Mouse (Mus musculus) thymus, adult 18-20 months (tissue): ENCODE results near the gene Ccs.
A peak's percentile ranks its signal among the peaks of the same experiment; 100 is the strongest.
"Not testable (repeated sequence)": the region's sequence is repeated elsewhere in the genome, so short reads cannot be mapped to it uniquely, and the experiment has no call there.

ENCODE experiments used
- DNase-seq, 2 experiments: peaks; one replicate each; pipeline ENCODE4 v3.0.0; 2022; ENCODE audit warnings: mixed read lengths in 2 of 2

Gene Ccs

GRCm38 (mm10) chr19:4839149-4839548 is at the start of gene Ccs, which contains the start of gene Ccdc87:
Gene Ccs (minus strand): TSS chr19:4839332.
Gene Ccdc87 (plus strand): TSS chr19:4839366.
- peak; percentile 91 to 94 for DNase-seq

DNA sequence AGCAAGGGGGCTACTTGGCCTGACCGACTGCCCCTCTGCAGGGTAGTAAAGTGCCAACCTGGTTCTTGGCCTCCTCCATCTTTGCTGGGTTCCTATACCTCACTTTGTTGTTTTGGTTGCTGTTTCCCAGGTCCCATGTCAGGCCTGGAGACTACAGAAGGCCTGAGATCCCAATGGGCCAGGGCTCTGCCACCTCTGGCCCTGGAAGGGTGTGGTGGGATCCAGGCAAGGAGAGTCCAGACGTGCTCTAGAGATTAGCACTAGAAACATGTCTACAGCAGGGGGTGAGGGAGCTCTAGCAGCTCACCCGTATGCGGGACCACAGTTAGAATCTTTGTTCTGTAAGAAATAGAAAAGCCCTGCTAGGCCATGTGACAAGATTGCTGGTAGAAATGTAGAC is 44.8 kb upstream of the Ccs start:
- no peak for DNase-seq

- DNase-seq: no peak
Observed at GRCm38 (mm10) chr19:4879324-4879703, 40.2 kb upstream of the Ccs start.

DNA sequence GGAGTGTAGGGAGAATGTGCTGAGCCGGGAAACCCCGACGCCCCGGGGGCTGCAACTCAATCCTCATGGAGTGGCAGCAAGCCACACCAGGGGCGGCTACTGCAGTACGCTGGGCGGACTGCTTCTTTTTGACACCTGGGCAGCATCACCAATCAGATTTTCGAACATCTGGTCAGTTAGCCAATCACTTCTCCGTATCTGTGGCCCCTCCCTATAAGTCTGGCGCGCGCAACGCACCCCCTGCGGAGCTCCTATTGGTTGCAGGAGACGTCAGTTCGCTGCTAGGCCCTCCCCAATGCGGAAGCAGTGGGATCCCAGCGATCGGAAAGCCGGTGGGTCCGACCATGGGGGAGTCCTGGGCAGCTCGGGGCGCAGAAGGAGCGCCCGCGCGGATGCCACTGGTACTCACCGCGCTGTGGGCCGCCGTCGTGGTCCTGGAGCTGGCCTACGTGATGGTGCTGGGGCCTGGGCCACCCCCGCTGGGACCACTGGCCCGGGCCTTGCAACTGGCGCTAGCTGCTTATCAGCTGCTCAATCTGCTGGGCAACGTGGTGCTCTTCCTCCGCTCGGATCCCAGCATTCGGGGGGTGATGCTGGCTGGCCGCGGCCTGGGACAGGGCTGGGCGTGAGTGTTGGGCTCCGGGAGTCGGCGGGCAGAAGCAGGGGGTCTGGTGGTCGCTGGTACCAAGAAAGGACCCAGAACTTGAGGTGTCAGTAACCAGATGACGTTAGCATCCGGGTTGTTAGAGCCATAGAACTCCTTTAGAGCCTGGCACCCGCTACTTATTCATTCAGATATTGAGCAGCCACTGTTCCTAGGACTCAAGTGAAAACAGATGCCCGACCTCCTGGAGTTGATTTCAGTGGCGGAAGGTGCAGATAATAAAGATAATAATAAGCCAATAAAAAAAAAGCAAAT is 39.5 kb upstream of the Ccs start, which contains the start of gene Zdhhc24:
Gene Zdhhc24, plus strand, starts transcription at position 264 of the 919 bp plus-strand sequence.
- DNase-seq: peak; percentile 90 to 93

- DNase-seq: peak in 1 of 2 experiments; percentile 16
Observed at GRCm38 (mm10) chr19:4877785-4878184, 38.7 kb upstream of the Ccs start, which contains the start of gene Actn3. Gene Actn3 (minus strand): TSS chr19:4877909.

GRCm38 (mm10) chr19:4876755-4877154 is 37.6 kb upstream of the Ccs start:
- DNase-seq: no peak

GRCm38 (mm10) chr19:4876241-4876640 is 37.1 kb upstream of the Ccs start:
- no peak for DNase-seq

GRCm38 (mm10) chr19:4874613-4875012 is 35.5 kb upstream of the Ccs start:
- not testable (repeated sequence) for DNase-seq

DNA sequence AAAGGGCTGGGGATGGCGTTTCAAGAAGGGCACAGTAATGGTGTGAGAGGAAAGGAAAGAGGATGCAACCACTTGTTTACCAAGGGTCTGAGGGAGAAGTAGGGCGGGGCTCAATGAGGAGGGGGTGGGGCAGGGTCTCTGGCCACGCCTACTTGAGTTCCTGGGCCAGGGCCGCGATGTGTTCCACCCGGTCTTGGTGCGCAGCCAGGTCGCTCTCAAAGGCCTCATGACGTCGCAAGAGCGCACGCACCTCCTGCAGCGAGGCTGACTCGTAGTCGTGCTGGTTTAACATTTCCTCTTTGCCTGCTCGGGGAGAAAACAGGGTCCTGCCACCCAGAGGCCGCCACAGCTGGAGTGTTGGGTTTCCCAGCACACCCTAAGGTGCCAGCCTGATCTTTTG is 26.0 kb upstream of the Ccs start:
- no peak for DNase-seq

DNA sequence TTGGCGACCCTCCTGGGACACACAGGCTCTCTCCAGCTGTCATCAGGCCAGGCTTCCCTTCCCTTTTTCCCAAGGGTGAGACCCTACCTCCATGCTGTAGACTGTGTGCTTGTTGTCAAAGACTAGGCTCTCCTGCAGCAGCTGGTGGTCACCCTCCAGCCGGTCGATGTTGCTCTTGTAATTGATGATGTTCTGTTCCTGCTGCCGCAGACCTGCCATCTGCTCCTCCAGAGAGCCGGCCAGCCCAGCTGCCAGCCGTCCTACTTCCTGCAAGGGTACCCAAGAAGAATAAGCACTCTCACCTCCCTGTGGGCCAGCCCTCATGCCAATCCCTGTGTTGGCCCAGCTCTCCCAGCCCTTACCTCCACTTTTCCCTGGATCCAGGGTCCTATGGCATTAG is 23.9 kb upstream of the Ccs start:
- no peak for DNase-seq

DNA sequence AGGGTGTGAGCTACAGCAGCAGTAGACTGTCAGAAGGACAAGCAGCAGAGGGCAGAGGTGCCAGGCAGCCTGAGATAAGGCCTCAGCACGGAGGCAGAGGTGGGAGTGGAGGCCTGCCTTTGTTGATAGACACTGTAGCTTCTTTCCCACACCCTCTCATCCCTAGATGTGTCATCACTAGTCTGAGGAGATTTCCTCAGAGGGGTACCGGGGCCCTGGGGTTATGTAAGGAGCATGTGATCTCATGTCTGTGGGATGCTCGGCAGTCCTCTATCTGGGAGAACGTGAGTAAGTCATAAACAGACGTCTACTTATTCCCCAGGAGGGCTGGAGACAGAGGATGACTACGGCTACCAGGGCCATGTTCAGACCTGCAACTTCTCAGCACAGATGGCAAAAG is 19.9 kb upstream of the Ccs start:
- DNase-seq: no peak

- no peak for DNase-seq
Observed at GRCm38 (mm10) chr19:4855951-4856350, 16.8 kb upstream of the Ccs start.

GRCm38 (mm10) chr19:4855470-4855820 is 16.3 kb upstream of the Ccs start:
- DNase-seq: no peak

DNA sequence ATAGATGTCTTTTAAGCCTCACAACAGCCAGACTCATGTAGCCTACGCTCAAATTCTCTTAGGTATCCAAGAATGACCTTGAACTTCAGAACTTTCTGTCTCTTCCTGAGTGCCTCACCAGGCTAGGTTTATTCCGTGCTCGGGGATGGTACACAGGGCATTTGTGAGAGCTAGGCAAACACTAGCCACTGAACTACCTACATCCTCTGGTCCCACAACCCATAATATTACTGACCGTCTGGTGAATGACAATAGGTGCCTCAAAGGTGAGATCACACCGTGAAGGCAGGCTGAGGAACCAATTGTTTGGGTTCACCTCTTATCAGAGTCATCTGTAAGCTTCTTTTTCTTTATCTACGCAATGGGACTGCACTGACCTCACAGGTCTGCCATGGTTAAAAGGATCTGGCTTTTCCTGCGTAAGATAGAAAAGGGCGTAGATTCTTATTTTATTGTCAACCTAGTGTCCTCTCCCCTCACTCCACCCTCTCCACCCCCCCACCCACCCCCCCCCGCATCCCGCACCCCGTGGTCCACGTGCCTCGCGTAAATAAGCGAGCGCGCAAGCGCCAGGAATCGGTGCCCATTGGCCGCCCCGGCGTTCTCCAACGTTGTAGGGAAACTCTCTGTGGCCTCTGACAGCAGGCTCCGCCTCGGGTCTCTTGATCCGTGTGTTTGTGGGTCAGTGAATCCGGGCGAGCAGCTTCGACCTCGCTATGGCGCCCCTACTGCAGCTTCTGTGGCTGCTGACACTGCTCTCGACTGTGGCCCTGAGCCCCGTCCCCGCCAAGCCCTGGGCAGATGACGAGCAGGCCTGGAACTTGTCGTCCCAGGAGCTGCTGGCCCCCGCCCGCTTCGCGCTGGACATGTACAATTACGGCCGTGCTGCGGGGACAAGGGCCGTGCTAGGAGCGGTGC is 15.7 kb upstream of the Ccs start, which contains the start of gene Ctsf:
Gene Ctsf, plus strand, starts transcription at position 579 of the 918 bp plus-strand sequence.
- peak in 1 of 2 experiments; percentile 20 for DNase-seq

DNA sequence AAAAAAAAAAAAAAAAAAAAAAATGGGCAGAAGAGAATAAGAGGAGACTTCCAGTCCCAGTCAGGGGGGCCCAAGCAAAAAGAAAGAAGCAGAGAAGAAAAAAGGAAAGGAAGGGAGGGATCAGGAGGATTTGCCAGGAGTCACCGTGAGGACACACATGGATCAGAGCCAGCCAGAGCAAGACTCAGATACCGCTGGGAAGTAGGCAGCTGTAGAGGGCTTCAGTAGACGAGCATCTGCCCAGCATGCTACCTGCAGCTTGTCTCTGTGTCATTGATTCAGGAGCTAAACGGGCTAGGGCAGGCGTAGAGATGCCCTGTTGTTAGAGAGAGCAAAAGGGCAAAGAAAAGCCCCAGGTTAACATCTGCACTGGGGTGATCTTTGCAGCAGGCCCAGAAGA is 11.1 kb upstream of the Ccs start:
- DNase-seq: no peak

DNA sequence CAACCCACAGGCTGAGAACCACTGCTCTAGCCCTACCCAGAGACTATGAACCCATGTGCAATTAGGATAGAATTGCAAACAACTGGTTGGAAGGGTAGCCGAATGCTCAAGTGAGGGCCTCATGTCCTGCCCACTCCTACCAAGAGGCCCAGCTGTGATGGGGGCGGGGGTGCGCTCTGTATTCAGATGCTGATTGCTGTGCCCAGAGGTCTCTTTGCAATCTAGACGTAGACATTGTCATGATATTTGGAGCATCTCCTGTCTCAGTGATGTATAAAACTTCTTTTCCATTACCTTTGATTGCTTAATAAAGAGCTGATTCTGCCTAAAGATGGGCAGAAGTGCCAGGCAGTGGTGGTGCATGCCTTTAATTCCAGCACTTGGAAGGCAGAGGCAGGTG is 10.7 kb upstream of the Ccs start:
- no peak for DNase-seq

GRCm38 (mm10) chr19:4847490-4847889 is 8.4 kb upstream of the Ccs start:
- DNase-seq: no peak

DNA sequence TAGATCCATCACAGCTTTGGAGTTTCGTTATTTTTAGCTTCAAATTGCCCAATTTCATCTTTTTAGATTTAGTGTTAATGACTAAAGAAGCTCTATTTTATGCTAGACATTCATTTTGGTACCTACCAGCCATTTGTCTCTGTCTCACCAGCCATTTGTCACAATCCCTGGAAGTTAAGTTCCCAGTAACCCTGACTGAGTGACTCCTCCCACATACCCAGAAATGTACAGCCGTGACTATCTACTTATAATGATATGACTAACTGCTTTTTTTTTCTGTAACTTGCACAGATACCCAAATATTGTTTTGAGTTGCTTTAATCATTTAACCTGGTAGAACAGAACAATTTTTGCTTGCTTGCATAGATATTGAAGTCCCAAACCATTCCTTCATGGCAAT is 6.7 kb upstream of the Ccs start:
- DNase-seq: no peak

DNA sequence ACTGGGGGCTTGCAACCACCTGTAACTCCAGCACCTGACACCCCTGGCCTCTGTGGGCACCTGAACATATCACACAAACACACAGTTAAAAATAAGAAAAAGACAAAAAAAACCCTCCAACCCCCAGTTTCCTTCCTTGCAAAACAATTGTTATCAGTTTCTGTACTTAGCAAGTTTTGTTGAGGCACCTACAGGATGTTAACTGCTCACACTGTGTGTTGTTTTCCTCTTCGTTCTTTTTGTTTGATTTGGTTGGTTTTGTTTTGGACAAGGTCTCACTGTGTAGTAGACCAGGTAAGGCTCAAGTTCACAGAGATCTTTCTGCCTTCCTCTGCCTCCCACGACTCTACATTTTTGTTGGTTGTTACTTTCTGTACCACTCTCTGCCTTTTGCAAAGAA is 3.5 kb upstream of the Ccs start:
- no peak for DNase-seq

- DNase-seq: no peak
Observed at GRCm38 (mm10) chr19:4840848-4841247, 1.7 kb upstream of the Ccs start.

GRCm38 (mm10) chr19:4838526-4839140 is 499 bp downstream of the Ccs start:
- DNase-seq: no peak

GRCm38 (mm10) chr19:4837049-4837448 is 2.1 kb downstream of the Ccs start:
- no peak for DNase-seq

- no peak for DNase-seq
Observed at GRCm38 (mm10) chr19:4836096-4836495, 3.0 kb downstream of the Ccs start.
